20 mouse cellular contexts compared by ENCODE assay signal in the genomic region with DNA sequence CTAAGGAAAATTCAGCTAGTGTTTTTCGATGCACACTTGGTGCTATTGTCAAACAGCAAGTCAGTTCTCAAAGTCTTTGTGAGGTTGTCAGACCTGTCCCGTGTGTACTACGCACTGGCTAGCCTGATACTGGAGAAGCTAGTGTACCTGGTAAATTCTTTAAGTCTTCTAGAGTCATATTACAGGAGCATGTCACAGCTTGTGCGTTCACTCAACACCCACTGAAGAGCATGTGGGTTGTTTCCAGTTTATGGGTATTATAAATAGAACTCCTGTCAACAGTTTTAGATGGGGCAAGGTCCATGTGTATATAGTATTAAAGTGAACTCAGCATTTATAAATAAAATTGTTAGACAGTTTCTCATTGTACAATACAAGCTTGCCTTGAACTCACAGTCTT. TPM values are rescaled to one million over a fixed set of nuclear protein-coding genes. Genes with fewer than 3 reads are reported as not detected.
DNase-seq lines count a peak whose midpoint lies in the region; ATAC-seq and TF ChIP-seq lines count a peak whose summit lies in the region.
"Had no signal": no experiment of that assay in that cellular context is flagged by ENCODE, and none has a peak within 500 bp of the region (broad histone marks: within the 10 kb centered on the region; RNA-seq: fewer than 3 reads in every experiment).

No protein-coding gene starts in this region.

- H3K9ac ChIP-seq in heart, adult 2 months (ENCODE audit: low read depth, low read length) = no peak overlapping the region
- H3K9ac ChIP-seq in heart, embryonic 11.5 days (ENCODE audit: low read depth, low read length) = no peak overlapping the region
- H3K9ac ChIP-seq in intestine, embryonic 15.5 days = no peak overlapping the region
- no peak overlapping the region for H3K9ac ChIP-seq in stomach, postnatal 0 days (ENCODE audit: low read length)
- H3K9ac ChIP-seq: forebrain, postnatal 0 days; hindbrain, embryonic 12.5 days; liver, embryonic 13.5 days; neural tube, embryonic 13.5 days had no signal

- peaks cover 2% of the 10 kb centered on the region for H3K36me3 ChIP-seq in heart, adult 2 months (ENCODE audit: control insufficient read depth, insufficient read depth, low read length)
- H3K36me3 ChIP-seq in heart, embryonic 11.5 days (ENCODE audit: control insufficient read depth, insufficient read depth, low read length) = no peaks in the 10 kb centered on the region
- H3K36me3 ChIP-seq in intestine, embryonic 15.5 days = no peaks in the 10 kb centered on the region
- no peaks in the 10 kb centered on the region for H3K36me3 ChIP-seq in stomach, postnatal 0 days (ENCODE audit: control insufficient read depth, insufficient read depth, low read length)
- H3K36me3 ChIP-seq: hindbrain, embryonic 12.5 days; liver, embryonic 13.5 days; neural tube, embryonic 13.5 days had no signal

- H3K79me2 ChIP-seq in heart, adult 2 months (replicated peaks; ENCODE audit: control insufficient read depth, insufficient read depth, low read length) = no peaks in the 10 kb centered on the region

- H3K27me3 ChIP-seq in heart, adult 2 months (ENCODE audit: control insufficient read depth, insufficient read depth, low read length) = no peaks in the 10 kb centered on the region
- H3K27me3 ChIP-seq in heart, embryonic 11.5 days (ENCODE audit: control insufficient read depth, insufficient read depth, low read length) = no peaks in the 10 kb centered on the region
- H3K27me3 ChIP-seq in intestine, embryonic 15.5 days (replicated peaks) = no peaks in the 10 kb centered on the region
- no peaks in the 10 kb centered on the region for H3K27me3 ChIP-seq in stomach, postnatal 0 days (ENCODE audit: control insufficient read depth, insufficient read depth, low read length)
- H3K27me3 ChIP-seq: hindbrain, embryonic 12.5 days; liver, embryonic 13.5 days; neural tube, embryonic 13.5 days had no signal

- H3K4me2 ChIP-seq in heart, embryonic 11.5 days = no peak overlapping the region
- H3K4me2 ChIP-seq in intestine, embryonic 15.5 days (replicated peaks) = no peak overlapping the region
- no peak overlapping the region for H3K4me2 ChIP-seq in stomach, postnatal 0 days (replicated peaks; ENCODE audit: low read depth)
- H3K4me2 ChIP-seq: hindbrain, embryonic 12.5 days; liver, embryonic 13.5 days; neural tube, embryonic 13.5 days had no signal

- peaks cover 3% of the 10 kb centered on the region; the same call in 1 of the 2 replicates for H3K4me1 ChIP-seq in heart, adult 2 months (ENCODE audit: control insufficient read depth, insufficient read depth, low read length)
- H3K4me1 ChIP-seq in heart, embryonic 11.5 days (ENCODE audit: control insufficient read depth, insufficient read depth, low read length) = no peaks in the 10 kb centered on the region
- H3K4me1 ChIP-seq in intestine, embryonic 15.5 days (replicated peaks) = no peaks in the 10 kb centered on the region
- H3K4me1 ChIP-seq in stomach, postnatal 0 days (replicated peaks; ENCODE audit: control insufficient read depth, insufficient read depth) = no peaks in the 10 kb centered on the region
- H3K4me1 ChIP-seq: hindbrain, embryonic 12.5 days; liver, embryonic 13.5 days; neural tube, embryonic 13.5 days had no signal

- no peaks in the 10 kb centered on the region for H3K9me3 ChIP-seq in heart, embryonic 11.5 days (replicated peaks; ENCODE audit: control insufficient read depth, low read length)
- no peaks in the 10 kb centered on the region for H3K9me3 ChIP-seq in intestine, embryonic 15.5 days
- H3K9me3 ChIP-seq in stomach, postnatal 0 days (ENCODE audit: control insufficient read depth, low read length) = no peaks in the 10 kb centered on the region
- H3K9me3 ChIP-seq: hindbrain, embryonic 12.5 days; liver, embryonic 13.5 days; neural tube, embryonic 13.5 days had no signal

- ATAC-seq in heart, embryonic 11.5 days (replicated peaks; ENCODE audit: insufficient number of reproducible peaks, low FRiP score, low TSS enrichment) = no peak; the same call in 1 of the 2 replicates
- 0 out of 2 replicates have a peak, but pooled peaks have one; percentile 21 for ATAC-seq in intestine, embryonic 15.5 days
- peak; percentile 84 for ATAC-seq in stomach, postnatal 0 days (ENCODE audit: low FRiP score, low TSS enrichment)
- ATAC-seq: forebrain, postnatal 0 days; lung, postnatal 0 days had no signal

- TF ChIP-seq EP300 in heart, adult 2 months (IDR thresholded peaks at IDR 0.05; ENCODE audit: insufficient read depth, low read depth, low read length) = no peak
- no peak for TF ChIP-seq EP300 in stomach, postnatal 0 days (optimal IDR thresholded peaks at IDR 0.05)

- no peak overlapping the region for H3K4me3 ChIP-seq in heart, adult 2 months
- no peak overlapping the region for H3K4me3 ChIP-seq in heart, embryonic 11.5 days (ENCODE audit: low read depth, low read length)
- no peak overlapping the region for H3K4me3 ChIP-seq in intestine, embryonic 15.5 days (replicated peaks)
- H3K4me3 ChIP-seq in stomach, postnatal 0 days (ENCODE audit: low read depth, low read length) = no peak overlapping the region
- H3K4me3 ChIP-seq: erythroblast, embryonic 14.5 days; hindbrain, embryonic 12.5 days; liver, embryonic 13.5 days; neural tube, embryonic 13.5 days had no signal

- peak in 1 of 2 experiments; percentile 8 for DNase-seq in heart, adult 2 months
- peak; percentile 37 to 39 for DNase-seq in heart, adult 9 months (ENCODE audit: low spot score in 2 of 2)
- no peak for DNase-seq in stomach, postnatal 0 days (ENCODE audit: low spot score)
- no peak for DNase-seq in kidney, adult 18-20 months
- no peak for DNase-seq in lung, postnatal 14 days
- DNase-seq: adrenal gland, postnatal 10 days; cerebellum, adult 2 months; forebrain, postnatal 0 days; gastrocnemius, postnatal 36 days; kidney, adult 2 months; kidney, postnatal 36 days; liver, embryonic 13.5 days; right cerebral cortex, postnatal 4 days; thymus, postnatal 36 days had no signal

- WGBS in heart, adult 2 months = 52% methylated on average over 4 of the region's 4 CpGs
- WGBS in heart, embryonic 11.5 days (ENCODE audit: insufficient replicate concordance) = 59% methylated on average over 4 of the region's 4 CpGs
- WGBS in intestine, embryonic 15.5 days = 73% methylated on average over 4 of the region's 4 CpGs
- 56% methylated on average over 4 of the region's 4 CpGs for WGBS in stomach, postnatal 0 days

- TF ChIP-seq POLR2A in heart, adult 2 months (IDR thresholded peaks at IDR 0.05; ENCODE audit: insufficient read depth, low read depth, low read length) = no peak

- H3K27ac ChIP-seq in heart, adult 2 months = peak overlapping the region; percentile 65
- no peak overlapping the region for H3K27ac ChIP-seq in heart, embryonic 11.5 days (ENCODE audit: low read depth, low read length)
- no peak overlapping the region for H3K27ac ChIP-seq in intestine, embryonic 15.5 days
- peak overlapping the region; percentile 82 for H3K27ac ChIP-seq in stomach, postnatal 0 days (replicated peaks)
- H3K27ac ChIP-seq: hindbrain, embryonic 12.5 days; liver, embryonic 13.5 days; neural tube, embryonic 13.5 days had no signal

- intact Hi-C loops in heart, adult 2 months (cut with DNase I) = no loop called here

- no peak for TF ChIP-seq CTCF in heart, adult 2 months (IDR thresholded peaks at IDR 0.05)
- no peak for TF ChIP-seq CTCF in stomach, postnatal 0 days (IDR thresholded peaks at IDR 0.05; ENCODE audit: low read depth)

RNA-seq across cellular contexts. Expression of a gene that starts 50.9 kb away (rescaled TPM):
- 10 to 100 TPM; 16.9 to 17.8 TPM for total RNA-seq in heart, adult 2 months (2021)
- 5.0 and 9.7 TPM in 2 replicates for polyA plus RNA-seq in heart, adult 2 months (2012; rRNA removed)
- polyA plus RNA-seq in heart, embryonic 11.5 days (2014; fragmentation: Nextera tagmentation; extraction: Ambion mirVana) = 17.8 and 20.7 TPM in 2 replicates
- 33.1 and 37.3 TPM in 2 replicates for polyA plus RNA-seq in intestine, embryonic 15.5 days (2015; fragmentation: Nextera tagmentation; extraction: Ambion mirVana)
- 26.3 and 29.4 TPM in 2 replicates for polyA plus RNA-seq in stomach, postnatal 0 days (2015; fragmentation: Nextera tagmentation; extraction: Ambion mirVana)

Comparison
In these comparisons a context has a peak if more than half of its experiments do, and no peak if none do; other contexts are left out.
1. H3K27ac ChIP-seq: peak in heart, adult 2 months (single experiment) and stomach, postnatal 0 days (single experiment); none in heart, embryonic 11.5 days (single experiment) and intestine, embryonic 15.5 days (single experiment).
2. DNase-seq: peak in heart, adult 9 months (2 of 2); none in stomach, postnatal 0 days (single experiment), kidney, adult 18-20 months (single experiment) and lung, postnatal 14 days (single experiment).